Mouse (Mus musculus): Measurements from ENCODE around the gene Cwc22.

- TF ChIP-seq CTCF (IDR thresholded peaks at IDR 0.05; ENCODE audit: low read depth, low read length), result no peak
- TF ChIP-seq POLR2A (IDR thresholded peaks at IDR 0.05; ENCODE audit: borderline replicate concordance, low read depth, low read length), result no peak
These were observed 25.7 kb upstream of the Cwc22 start for GRCm38 (mm10) chr2:77971871-77972270.

Data from bone marrow macrophage, adult 2 months (primary cell).